Mouse (Mus musculus): Measurements from ENCODE around the gene Gm853.

Gene Gm853

GRCm38 (mm10) chr4:130213857-130214256 lies 8.3 kb downstream of the Gm853 start:
- no peak for DNase-seq

GRCm38 (mm10) chr4:130213197-130213596 lies 9.0 kb downstream of the Gm853 start:
- no peak for DNase-seq

- DNase-seq = no peak
These were observed 9.8 kb downstream of the Gm853 start for GRCm38 (mm10) chr4:130212421-130212820.

- no peak for DNase-seq
These were observed 10.3 kb downstream of the Gm853 start for GRCm38 (mm10) chr4:130211870-130212269.

GRCm38 (mm10) chr4:130198694-130199670 lies 23.2 kb downstream of the Gm853 start:
- peak; percentile 87 for DNase-seq

- DNase-seq = no peak
These were observed 25.7 kb downstream of the Gm853 start for GRCm38 (mm10) chr4:130196542-130196941.

DNA sequence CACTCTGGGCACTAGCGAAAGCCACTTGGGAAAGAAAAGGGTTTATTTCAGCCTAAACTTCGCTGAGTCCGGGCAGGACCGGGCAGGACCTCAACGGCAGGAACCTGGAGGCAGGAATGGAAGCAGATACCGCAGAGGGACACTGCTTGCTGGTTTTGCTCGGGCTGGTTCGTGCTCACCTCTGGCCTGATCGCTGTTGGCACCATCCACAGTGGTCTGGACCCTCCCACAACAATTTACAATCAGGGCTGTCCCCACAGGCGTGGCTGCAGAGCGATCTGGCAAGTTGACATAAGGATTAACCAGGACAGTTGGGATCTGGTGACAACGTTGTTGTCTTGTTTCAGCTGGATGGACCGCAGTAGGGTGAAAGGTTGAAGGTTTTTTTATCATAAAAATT lies 26.3 kb downstream of the Gm853 start:
- DNase-seq = no peak

GRCm38 (mm10) chr4:130192266-130192665 lies 29.9 kb downstream of the Gm853 start:
- DNase-seq = no peak

- no peak for DNase-seq
These were observed 32.6 kb downstream of the Gm853 start for GRCm38 (mm10) chr4:130189606-130190005.

- peak; percentile 85 for DNase-seq
These were observed 33.3 kb downstream of the Gm853 start for GRCm38 (mm10) chr4:130188806-130189297.

DNA sequence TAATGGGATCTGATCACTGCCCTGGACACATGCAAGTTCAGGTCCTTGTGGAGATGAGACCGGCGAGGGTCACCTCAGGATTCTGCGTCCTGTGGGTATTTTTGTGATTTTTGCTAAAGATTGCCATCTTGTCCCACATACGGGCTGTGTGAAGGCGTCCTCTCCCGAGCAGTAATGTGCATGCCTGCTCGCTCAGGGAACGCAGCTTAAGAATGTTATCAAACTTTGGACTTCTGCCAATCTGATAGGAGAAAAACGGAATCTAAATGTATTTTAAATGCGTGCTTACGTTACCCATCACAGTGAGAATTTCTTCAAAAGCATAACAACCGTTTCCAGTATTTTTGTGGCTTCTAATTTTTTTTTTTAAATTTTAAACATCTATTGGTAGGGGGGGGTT lies 35.3 kb downstream of the Gm853 start:
- no peak for DNase-seq

DNA sequence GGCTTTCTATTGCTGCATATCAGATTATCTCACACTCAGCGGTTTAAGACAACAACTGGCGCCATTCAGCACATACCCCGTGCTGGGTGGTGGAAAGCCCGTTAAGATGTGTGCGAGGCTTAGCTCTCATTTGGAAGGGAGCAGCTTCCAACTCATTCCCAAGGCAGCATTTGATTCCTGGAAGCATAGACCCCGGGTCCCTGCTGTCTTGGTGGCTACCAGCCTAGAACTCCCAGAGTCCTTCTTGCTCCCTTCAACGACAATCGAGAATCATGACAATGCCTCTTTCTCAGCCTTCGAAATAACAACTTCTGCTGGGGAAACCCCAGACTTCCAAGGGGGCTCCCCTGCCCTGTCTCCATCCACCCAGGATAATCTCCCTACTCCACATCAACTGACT lies 35.8 kb downstream of the Gm853 start:
- DNase-seq = no peak

DNA sequence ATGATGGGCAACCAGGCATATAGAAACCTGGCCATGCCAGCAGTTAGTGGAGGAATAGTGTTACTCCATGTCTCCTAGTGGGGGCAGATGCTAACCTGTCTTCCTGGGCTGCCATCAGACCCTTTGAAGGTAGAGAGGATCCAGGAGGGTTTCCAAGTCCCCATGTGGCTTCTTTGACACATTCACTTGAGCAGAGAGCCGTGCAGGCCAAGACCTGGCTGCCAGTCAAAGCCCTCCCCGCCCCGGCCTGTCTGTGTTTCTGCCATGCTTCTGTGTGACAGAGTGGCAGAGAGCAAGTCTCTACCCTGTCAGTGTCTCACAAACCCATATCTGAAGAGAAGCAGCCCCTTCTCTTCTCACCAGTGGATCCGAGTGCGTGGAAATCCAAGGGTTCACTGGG lies 38.3 kb downstream of the Gm853 start:
- DNase-seq = no peak

- DNase-seq = peak; percentile 25
These were observed 39.2 kb downstream of the Gm853 start for GRCm38 (mm10) chr4:130183023-130183422.

DNA sequence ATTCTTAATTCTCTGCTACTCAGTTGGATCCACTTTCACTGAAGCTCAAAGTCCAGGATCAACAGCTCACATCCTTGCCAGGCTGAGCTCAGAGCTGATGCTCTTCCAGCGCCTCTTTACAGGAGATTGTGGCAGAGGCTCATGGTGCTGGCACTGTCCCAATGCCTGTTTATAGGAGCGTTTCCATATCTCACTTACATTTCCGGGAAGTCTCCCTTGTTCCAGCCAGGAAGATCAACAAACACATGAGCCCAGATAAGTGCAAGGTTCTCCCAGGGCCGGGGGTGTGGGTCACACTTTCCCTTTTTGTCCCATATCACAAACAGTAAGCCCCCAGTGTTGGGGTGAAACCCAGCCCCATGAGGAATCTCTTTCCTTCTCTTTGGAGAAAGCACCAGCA lies 40.3 kb downstream of the Gm853 start:
- no peak for DNase-seq

DNA sequence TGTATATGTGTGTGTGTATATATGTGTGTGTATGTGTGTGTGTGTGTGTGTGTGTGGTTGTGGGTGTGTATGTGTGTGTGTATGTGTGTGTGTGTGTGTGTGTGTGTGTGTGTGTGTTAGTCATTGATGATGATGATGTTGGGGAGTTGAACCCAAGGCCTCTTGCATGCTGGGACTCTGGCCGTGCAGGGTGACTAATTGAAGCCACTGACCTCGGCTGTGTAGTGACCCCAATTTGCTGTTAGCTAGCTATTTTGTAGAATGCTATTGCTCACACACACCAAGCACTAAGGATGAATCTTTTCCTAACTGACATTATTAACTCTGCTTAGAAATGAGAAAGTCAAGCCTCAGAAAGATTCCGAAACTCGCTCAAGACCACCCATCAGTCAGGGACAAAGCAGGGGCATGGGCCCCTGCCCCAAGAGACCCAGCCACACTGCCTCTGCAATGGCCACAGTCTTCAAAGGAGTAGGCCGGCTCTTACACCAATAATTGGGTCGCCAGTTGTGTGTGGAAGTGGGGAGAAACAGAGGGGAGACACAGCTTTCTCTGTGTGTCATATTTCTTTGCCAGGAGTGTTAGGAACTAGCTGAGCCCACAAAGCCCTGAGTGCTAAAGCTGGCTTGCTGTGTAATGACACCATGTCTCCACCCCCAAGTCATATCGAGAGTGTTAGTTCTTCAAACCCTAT lies 41.1 kb downstream of the Gm853 start:
- no peak for DNase-seq

- no peak for DNase-seq
These were observed 42.3 kb downstream of the Gm853 start for GRCm38 (mm10) chr4:130179876-130180275.

DNA sequence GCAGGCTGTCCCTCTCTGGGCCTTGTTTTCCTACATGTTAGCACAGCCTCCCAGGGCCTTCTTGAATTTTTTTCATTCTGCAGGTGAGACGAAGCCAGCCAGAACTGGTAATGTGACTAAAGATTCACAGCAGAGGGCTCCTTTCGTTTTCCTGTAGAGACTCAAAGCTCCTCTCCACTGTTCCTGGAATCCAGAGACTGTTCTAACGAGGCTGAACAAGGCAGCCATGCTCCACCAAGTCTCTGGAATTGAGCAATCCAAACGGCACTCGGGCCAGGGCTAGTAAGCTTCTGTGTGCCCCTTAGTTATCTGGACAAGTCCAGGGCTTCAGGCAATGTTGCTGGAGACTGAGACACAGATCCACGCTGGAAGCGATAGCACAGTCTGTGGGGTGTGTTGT lies 44.7 kb downstream of the Gm853 start:
- no peak for DNase-seq

GRCm38 (mm10) chr4:130177087-130177486 lies 45.1 kb downstream of the Gm853 start:
- DNase-seq = no peak

- no peak for DNase-seq
These were observed 46.0 kb downstream of the Gm853 start for GRCm38 (mm10) chr4:130176156-130176720.

- DNase-seq = peak; percentile 43
These were observed 47.0 kb downstream of the Gm853 start, which contains the start of gene Tinagl1 for GRCm38 (mm10) chr4:130175072-130175711. Gene Tinagl1, minus strand, starts transcription at chr4:130175122.

GRCm38 (mm10) chr4:130174335-130175031 lies 47.7 kb downstream of the Gm853 start:
- peak; percentile 75 for DNase-seq
